Mouse (Mus musculus) kidney, adult 2 months (tissue): ENCODE measurements at regions not wholly inside any gene's neighbourhood (a gene's known extent, or its start where the extent isn't known, plus 50 kb on each side); places are given as distances from the start of the nearest gene placed in this dataset.

Experiments used
- CTCF ChIP-seq: fragments of 200-500 bp; conservative IDR thresholded peaks from 2 replicates; pipeline ENCODE4 v1.5.1; 2011; ENCODE audit warnings: low read depth, mild to moderate bottlenecking, control low read depth, low read length, moderate library complexity, mixed read lengths; ENCODE audit not compliant: insufficient read depth, insufficient read length
- POLR2A ChIP-seq: fragments of 200-500 bp; IDR thresholded peaks from one replicate; pipeline ENCODE4 v1.6.1; 2011; ENCODE audit warnings: low read depth, low read length, control low read depth

GRCm38 (mm10) chr5:119188476-119188875 is 482.0 kb upstream of the Tbx3 start:
- TF ChIP-seq CTCF (no peak), POLR2A (no peak)
